Mouse (Mus musculus) olfactory bulb, adult 2 months (tissue): ENCODE measurements around the gene Pusl1.

Experiments used
- CTCF ChIP-seq: fragments of 200-500 bp; IDR thresholded peaks from 2 replicates; pipeline ENCODE4 v1.5.1; 2012; ENCODE audit warnings: low read depth, mild to moderate bottlenecking, low read length, moderate library complexity; ENCODE audit not compliant: insufficient read depth
- POLR2A ChIP-seq: fragments of 200-500 bp; IDR thresholded peaks from 2 replicates; pipeline ENCODE4 v1.6.1; 2012; ENCODE audit warnings: mild to moderate bottlenecking, low read depth, low read length, moderate library complexity; ENCODE audit not compliant: insufficient read depth

GRCm38 (mm10) chr4:155908751-155909150 lies 17.2 kb upstream of the Pusl1 start:
- TF ChIP-seq POLR2A (no peak), CTCF (no peak)
